Mouse (Mus musculus): Measurements from ENCODE around the gene Ikzf3. TPM values are rescaled to one million over a fixed set of nuclear protein-coding genes. Genes with fewer than 3 reads are reported as not detected.

The Ikzf3 gene
- polyA plus RNA-seq (2015; fragmentation: Nextera tagmentation; extraction: Ambion mirVana) = not detected in 2 replicates

- Histone ChIP-seq H3K4me1 (peaks cover 10% of the 10 kb centered on the region; the same call in 1 of the 2 replicates), H3K36me3 (ENCODE audit: poor library complexity, severe bottlenecking) (no peaks in the 10 kb centered on the region), H3K4me2 (peak within 1 kb of the TSS; percentile 75), H3K9me3 (replicated peaks) (no peaks in the 10 kb centered on the region), H3K27ac (no peak within 1 kb of the TSS), H3K4me3 (peak within 1 kb of the TSS; percentile 44), H3K9ac (peak within 1 kb of the TSS; percentile 48), H3K27me3 (peaks cover 91% of the 10 kb centered on the region)
- under 1% methylated on average over 57 of the region's 58 CpGs for WGBS
- ATAC-seq = no peak
These were observed at the start of gene Ikzf3 for GRCm38 (mm10) chr11:98545711-98546231. Gene Ikzf3 (minus strand): TSS chr11:98546031.

GRCm38 (mm10) chr11:98595473-98595872, 49.6 kb upstream of the Ikzf3 start:
- H3K4me2 ChIP-seq = no peak overlapping the region
- WGBS = 80% methylated on average over 10 of the region's 10 CpGs

GRCm38 (mm10) chr11:98595021-98595420, 49.2 kb upstream of the Ikzf3 start:
- peaks cover 36% of the 10 kb centered on the region for H3K27me3 ChIP-seq
- no peak for ATAC-seq
- no peak overlapping the region for H3K4me3 ChIP-seq
- WGBS = 81% methylated on average over 6 of the region's 6 CpGs
- no peaks in the 10 kb centered on the region for H3K36me3 ChIP-seq (ENCODE audit: poor library complexity, severe bottlenecking)
- no peak overlapping the region for H3K9ac ChIP-seq
- H3K27ac ChIP-seq = no peak overlapping the region
- 0 out of 2 replicates have a peak, but pooled peaks cover 5% of the 10 kb centered on the region for H3K4me1 ChIP-seq
- no peaks in the 10 kb centered on the region for H3K9me3 ChIP-seq (replicated peaks)
- H3K4me2 ChIP-seq = no peak overlapping the region

More at GRCm38 (mm10) chr11:98595473-98595872, 49.6 kb upstream of the Ikzf3 start:
- no peak overlapping the region for H3K27ac ChIP-seq
- ATAC-seq = no peak
- no peak overlapping the region for H3K9ac ChIP-seq
- H3K9me3 ChIP-seq (replicated peaks) = no peaks in the 10 kb centered on the region
- no peak overlapping the region for H3K4me3 ChIP-seq
- 0 out of 2 replicates have a peak, but pooled peaks cover 5% of the 10 kb centered on the region for H3K4me1 ChIP-seq
- peaks cover 37% of the 10 kb centered on the region for H3K27me3 ChIP-seq
- no peaks in the 10 kb centered on the region for H3K36me3 ChIP-seq (ENCODE audit: poor library complexity, severe bottlenecking)

GRCm38 (mm10) chr11:98590548-98591445, 45.0 kb upstream of the Ikzf3 start:
- Histone ChIP-seq H3K4me2 (no peak overlapping the region), H3K27ac (no peak overlapping the region), H3K36me3 (ENCODE audit: poor library complexity, severe bottlenecking) (no peaks in the 10 kb centered on the region), H3K9ac (no peak overlapping the region), H3K27me3 (peaks cover 20% of the 10 kb centered on the region), H3K4me3 (no peak overlapping the region), H3K9me3 (replicated peaks) (no peaks in the 10 kb centered on the region), H3K4me1 (peaks cover 23% of the 10 kb centered on the region)
- ATAC-seq = no peak
- WGBS = 74% methylated on average over 19 of the region's 19 CpGs

- peaks cover 34% of the 10 kb centered on the region for H3K4me1 ChIP-seq
- no peak overlapping the region for H3K9ac ChIP-seq
- H3K36me3 ChIP-seq (ENCODE audit: poor library complexity, severe bottlenecking) = no peaks in the 10 kb centered on the region
- H3K27ac ChIP-seq = no peak overlapping the region
- no peak for ATAC-seq
- 84% methylated on average over 8 of the region's 8 CpGs for WGBS
- H3K4me3 ChIP-seq = no peak overlapping the region
- H3K9me3 ChIP-seq (replicated peaks) = no peaks in the 10 kb centered on the region
- H3K27me3 ChIP-seq = peaks cover 17% of the 10 kb centered on the region
- H3K4me2 ChIP-seq = no peak overlapping the region
These were observed 43.5 kb upstream of the Ikzf3 start for GRCm38 (mm10) chr11:98589306-98589705.

GRCm38 (mm10) chr11:98588833-98589281, 43.0 kb upstream of the Ikzf3 start:
- Histone ChIP-seq H3K27ac (no peak overlapping the region), H3K9me3 (replicated peaks) (no peaks in the 10 kb centered on the region), H3K27me3 (peaks cover 17% of the 10 kb centered on the region), H3K4me3 (no peak overlapping the region), H3K9ac (no peak overlapping the region), H3K4me1 (peaks cover 34% of the 10 kb centered on the region), H3K4me2 (peak overlapping the region; percentile 93; the same call in 1 of the 2 replicates), H3K36me3 (ENCODE audit: poor library complexity, severe bottlenecking) (no peaks in the 10 kb centered on the region)
- WGBS = 66% methylated on average over 6 of the region's 6 CpGs
- ATAC-seq = no peak

GRCm38 (mm10) chr11:98587684-98588546, 42.1 kb upstream of the Ikzf3 start:
- Histone ChIP-seq H3K36me3 (ENCODE audit: poor library complexity, severe bottlenecking) (peaks cover 7% of the 10 kb centered on the region), H3K4me2 (peak overlapping the region; percentile 93), H3K27ac (peak overlapping the region; percentile 32; the same call in 1 of the 2 replicates), H3K27me3 (peaks cover 17% of the 10 kb centered on the region), H3K4me1 (peaks cover 34% of the 10 kb centered on the region), H3K4me3 (peak overlapping the region; percentile 88), H3K9me3 (replicated peaks) (no peaks in the 10 kb centered on the region), H3K9ac (peak overlapping the region; percentile 86)
- 5% methylated on average over 20 of the region's 20 CpGs for WGBS
- peak; percentile 41; the same call in 1 of the 2 replicates for ATAC-seq

GRCm38 (mm10) chr11:98586892-98587563, 41.2 kb upstream of the Ikzf3 start, which contains the start of gene Ormdl3:
Gene Ormdl3 (minus strand): TSS chr11:98587368.
- ATAC-seq = peak; percentile 98
- under 1% methylated on average over 49 of the region's 49 CpGs for WGBS
- H3K9ac ChIP-seq = peak within 1 kb of the TSS; percentile 86
- peak within 1 kb of the TSS; percentile 75 for H3K27ac ChIP-seq
- H3K4me3 ChIP-seq = peak within 1 kb of the TSS; percentile 88
- H3K9me3 ChIP-seq (replicated peaks) = no peaks in the 10 kb centered on the region
- peaks cover 14% of the 10 kb centered on the region for H3K27me3 ChIP-seq
- peaks cover 34% of the 10 kb centered on the region for H3K4me1 ChIP-seq
- H3K36me3 ChIP-seq (ENCODE audit: poor library complexity, severe bottlenecking) = peaks cover 16% of the 10 kb centered on the region
- H3K4me2 ChIP-seq = peak within 1 kb of the TSS; percentile 93

- H3K27ac ChIP-seq = peak overlapping the region; percentile 75; the same call in 1 of the 2 replicates
- peak overlapping the region; percentile 93 for H3K4me2 ChIP-seq
- no peaks in the 10 kb centered on the region for H3K9me3 ChIP-seq (replicated peaks)
- H3K4me1 ChIP-seq = peaks cover 34% of the 10 kb centered on the region
- WGBS = 2% methylated on average over 22 of the region's 22 CpGs
- peaks cover 23% of the 10 kb centered on the region for H3K36me3 ChIP-seq (ENCODE audit: poor library complexity, severe bottlenecking)
- peak; percentile 29; the same call in 1 of the 2 replicates for ATAC-seq
- H3K9ac ChIP-seq = peak overlapping the region; percentile 86
- H3K27me3 ChIP-seq = peaks cover 8% of the 10 kb centered on the region
- peak overlapping the region; percentile 88 for H3K4me3 ChIP-seq
These were observed 40.5 kb upstream of the Ikzf3 start for GRCm38 (mm10) chr11:98586087-98586891.

- no peak for ATAC-seq
- Histone ChIP-seq H3K4me1 (peaks cover 34% of the 10 kb centered on the region), H3K4me2 (0 out of 2 replicates have a peak overlapping the region, but pooled peaks have one; percentile 93), H3K27me3 (peaks cover 6% of the 10 kb centered on the region), H3K4me3 (no peak overlapping the region), H3K27ac (no peak overlapping the region), H3K9ac (0 out of 2 replicates have a peak overlapping the region, but pooled peaks have one; percentile 31), H3K9me3 (replicated peaks) (no peaks in the 10 kb centered on the region), H3K36me3 (ENCODE audit: poor library complexity, severe bottlenecking) (peaks cover 36% of the 10 kb centered on the region)
- WGBS = 89% methylated on average over 6 of the region's 6 CpGs
These were observed 38.9 kb upstream of the Ikzf3 start for GRCm38 (mm10) chr11:98584629-98585177.
